Mouse (Mus musculus): Measurements from ENCODE around the gene Hcn2.
A peak's percentile ranks its signal among the peaks of the same experiment; 100 is the strongest.
"Not testable (repeated sequence)": the region's sequence is repeated elsewhere in the genome, so short reads cannot be mapped to it uniquely, and the experiment has no call there.

Hcn2 gene

GRCm38 (mm10) chr10:79743650-79744365, 27.4 kb downstream of the Hcn2 start:
- no peak for DNase-seq (ENCODE audit: low read depth, low spot score)

GRCm38 (mm10) chr10:79745411-79745810, 29.0 kb downstream of the Hcn2 start:
- DNase-seq (ENCODE audit: low read depth, low spot score): no peak

- DNase-seq (ENCODE audit: low read depth, low spot score): peak; percentile 97
Observed at GRCm38 (mm10) chr10:79745898-79746773, 29.7 kb downstream of the Hcn2 start, which contains the start of gene Polrmt. Gene Polrmt, minus strand, starts transcription at chr10:79746581.

- no peak for DNase-seq (ENCODE audit: low read depth, low spot score)
Observed at GRCm38 (mm10) chr10:79746774-79747151, 30.3 kb downstream of the Hcn2 start.

- no peak for DNase-seq (ENCODE audit: low read depth, low spot score)
Observed at GRCm38 (mm10) chr10:79748496-79748895, 32.1 kb downstream of the Hcn2 start.

- DNase-seq (ENCODE audit: low read depth, low spot score): peak; percentile 29
Observed at GRCm38 (mm10) chr10:79754856-79755516, 38.6 kb downstream of the Hcn2 start, which contains the start of gene Fgf22. Gene Fgf22, plus strand, starts transcription at chr10:79755076.

- DNase-seq (ENCODE audit: low read depth, low spot score): no peak
Observed at GRCm38 (mm10) chr10:79755854-79756253, 39.4 kb downstream of the Hcn2 start.

- no peak for DNase-seq (ENCODE audit: low read depth, low spot score)
Observed at GRCm38 (mm10) chr10:79756660-79757059, 40.2 kb downstream of the Hcn2 start.

GRCm38 (mm10) chr10:79759675-79760074, 43.2 kb downstream of the Hcn2 start:
- DNase-seq (ENCODE audit: low read depth, low spot score): not testable (repeated sequence)

- no peak for DNase-seq (ENCODE audit: low read depth, low spot score)
Observed at GRCm38 (mm10) chr10:79760603-79761143, 44.2 kb downstream of the Hcn2 start.

GRCm38 (mm10) chr10:79762875-79763274, 46.4 kb downstream of the Hcn2 start:
- no peak for DNase-seq (ENCODE audit: low read depth, low spot score)

GRCm38 (mm10) chr10:79764234-79764633, 47.8 kb downstream of the Hcn2 start:
- no peak for DNase-seq (ENCODE audit: low read depth, low spot score)

GRCm38 (mm10) chr10:79765228-79765745, 48.9 kb downstream of the Hcn2 start:
- DNase-seq (ENCODE audit: low read depth, low spot score): no peak

- no peak for DNase-seq (ENCODE audit: low read depth, low spot score)
Observed at GRCm38 (mm10) chr10:79766001-79766507, 49.6 kb downstream of the Hcn2 start.

- DNase-seq (ENCODE audit: low read depth, low spot score): peak; percentile 98
Observed at GRCm38 (mm10) chr10:79766508-79767325, 50.3 kb downstream of the Hcn2 start, which contains the start of gene Rnf126. Gene Rnf126, minus strand, starts transcription at chr10:79766952.

GRCm38 (mm10) chr10:79767372-79768244, 51.2 kb downstream of the Hcn2 start:
- DNase-seq (ENCODE audit: low read depth, low spot score): peak; percentile 97

- no peak for DNase-seq (ENCODE audit: low read depth, low spot score)
Observed at GRCm38 (mm10) chr10:79768400-79768799, 52.0 kb downstream of the Hcn2 start.

GRCm38 (mm10) chr10:79769329-79769728, 52.9 kb downstream of the Hcn2 start:
- no peak for DNase-seq (ENCODE audit: low read depth, low spot score)

GRCm38 (mm10) chr10:79772320-79772719, 55.9 kb downstream of the Hcn2 start:
- DNase-seq (ENCODE audit: low read depth, low spot score): no peak

Measured in telencephalon, adult 2 months (tissue).